Comparison of ENCODE assay signal across 27 mouse cellular contexts in the genomic region with DNA sequence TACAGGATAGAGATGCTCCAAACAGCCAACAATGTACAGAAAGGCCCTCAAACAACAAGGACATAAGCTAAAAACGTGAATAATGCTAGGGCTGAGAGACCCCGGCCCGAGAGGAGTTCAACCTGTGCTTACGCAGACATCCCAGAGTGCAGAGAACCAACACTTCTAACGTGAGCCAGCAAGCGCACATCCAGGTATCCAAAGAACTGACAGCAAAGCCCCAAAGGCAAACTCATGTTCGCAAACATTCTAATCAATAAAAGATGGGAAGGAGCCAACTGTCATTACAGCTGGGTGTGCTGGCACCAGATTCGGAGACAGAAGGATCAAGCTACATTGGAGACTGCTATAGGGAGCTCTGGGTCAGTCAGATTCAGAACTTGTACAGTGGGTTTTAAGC. TPM values are rescaled to one million over a fixed set of nuclear protein-coding genes. Genes with fewer than 3 reads are reported as not detected.
"Had no signal": no experiment of that assay in that cellular context is flagged by ENCODE, and none has a peak within 500 bp of the region (broad histone marks: within the 10 kb centered on the region; RNA-seq: fewer than 3 reads in every experiment).

No protein-coding gene starts in this region.

- H3K27ac ChIP-seq: heart, embryonic 13.5 days; heart, embryonic 15.5 days; hindbrain, embryonic 13.5 days; hindbrain, embryonic 15.5 days; hindbrain, postnatal 0 days; kidney, embryonic 15.5 days; kidney, postnatal 0 days; limb, embryonic 13.5 days; limb, embryonic 15.5 days; liver, embryonic 13.5 days had no signal

- H3K4me2 ChIP-seq: heart, embryonic 11.5 days; heart, embryonic 13.5 days; heart, embryonic 15.5 days; hindbrain, embryonic 13.5 days; hindbrain, embryonic 15.5 days; kidney, embryonic 15.5 days; limb, embryonic 13.5 days; limb, embryonic 15.5 days; liver, embryonic 13.5 days had no signal

- H3K4me3 ChIP-seq: heart, embryonic 13.5 days; heart, embryonic 15.5 days; hindbrain, embryonic 13.5 days; hindbrain, embryonic 15.5 days; kidney, embryonic 15.5 days; limb, embryonic 13.5 days; limb, embryonic 15.5 days; liver, embryonic 13.5 days had no signal

- H3K9ac ChIP-seq: forebrain, postnatal 0 days; heart, embryonic 13.5 days; heart, embryonic 15.5 days; hindbrain, embryonic 13.5 days; hindbrain, embryonic 15.5 days; kidney, embryonic 15.5 days; limb, embryonic 13.5 days; limb, embryonic 15.5 days; liver, embryonic 13.5 days had no signal

- H3K27me3 ChIP-seq: heart, embryonic 13.5 days; heart, embryonic 15.5 days; hindbrain, embryonic 13.5 days; hindbrain, embryonic 15.5 days; kidney, embryonic 15.5 days; limb, embryonic 13.5 days; limb, embryonic 15.5 days; liver, embryonic 13.5 days had no signal

- H3K4me1 ChIP-seq: heart, embryonic 13.5 days; heart, embryonic 15.5 days; hindbrain, embryonic 13.5 days; hindbrain, embryonic 15.5 days; kidney, embryonic 15.5 days; limb, embryonic 13.5 days; limb, embryonic 15.5 days; liver, embryonic 13.5 days had no signal

- DNase-seq: forebrain, postnatal 0 days; gastrocnemius, postnatal 14 days; gastrocnemius, postnatal 36 days; heart, adult 11 months; heart, postnatal 14 days; heart, postnatal 36 days; kidney, adult 11 months; kidney, adult 2 months; kidney, adult 9 months; kidney, postnatal 14 days; kidney, postnatal 36 days; layer of hippocampus, postnatal 36 days; left cerebral cortex, postnatal 4 days; liver, embryonic 13.5 days had no signal

- H3K9me3 ChIP-seq: heart, embryonic 13.5 days; heart, embryonic 15.5 days; hindbrain, embryonic 13.5 days; hindbrain, embryonic 15.5 days; kidney, embryonic 15.5 days; limb, embryonic 13.5 days; limb, embryonic 15.5 days; liver, embryonic 13.5 days had no signal

- H3K36me3 ChIP-seq: hindbrain, embryonic 15.5 days had no signal

- ATAC-seq: forebrain, postnatal 0 days; hindbrain, postnatal 0 days; intestine, embryonic 16.5 days had no signal

RNA-seq across cellular contexts. Expression of gene Dlgap5, which starts 15.5 kb away (rescaled TPM):
- total RNA-seq: gastrocnemius, adult 18-20 months; gastrocnemius, adult 8-10 months had no signal
